Mouse (Mus musculus): ENCODE measurements around the gene Zfp217.
A peak's percentile ranks its signal among the peaks of the same experiment; 100 is the strongest.

The Zfp217 gene

DNA sequence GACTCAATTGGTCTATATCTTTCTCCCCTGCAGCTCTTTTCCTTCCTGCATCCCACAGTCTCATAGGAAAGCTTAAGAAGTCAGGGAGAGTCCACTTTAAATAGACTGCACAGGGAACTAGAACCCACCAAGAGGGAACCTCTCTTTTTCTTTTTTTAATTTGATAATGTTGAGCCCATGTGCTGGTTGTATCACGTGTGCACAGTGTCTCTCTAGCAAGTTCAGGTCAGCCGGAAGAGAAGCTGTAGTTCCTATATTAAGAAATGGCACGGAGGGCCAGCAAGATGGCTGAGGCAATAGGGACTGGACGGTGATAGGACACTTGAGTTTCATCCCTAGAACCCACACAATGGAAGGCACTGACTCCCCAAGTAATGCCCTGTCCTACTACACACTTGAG, 11.1 kb upstream of the Zfp217 start:
- DNase-seq, result no peak

DNA sequence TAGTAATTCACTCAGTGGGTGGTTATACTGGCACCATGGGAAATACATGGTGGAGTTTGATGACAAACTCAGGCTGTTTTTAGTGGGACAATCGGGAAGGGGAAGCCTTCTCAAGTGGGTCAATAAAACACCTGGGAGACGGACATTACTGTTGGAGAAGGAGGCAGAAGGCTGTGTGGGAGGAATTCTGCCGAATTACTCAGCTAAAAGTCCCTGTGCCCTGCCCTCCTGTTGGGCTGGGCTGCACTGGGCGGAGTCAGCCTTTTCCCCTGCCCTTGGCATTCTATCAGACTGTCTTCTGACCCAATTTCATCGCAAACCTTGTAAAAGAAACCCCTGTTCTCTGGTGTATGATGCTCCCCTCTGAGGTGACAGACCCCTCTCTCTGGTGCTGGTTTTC, 10.3 kb upstream of the Zfp217 start:
- no peak for DNase-seq

DNA sequence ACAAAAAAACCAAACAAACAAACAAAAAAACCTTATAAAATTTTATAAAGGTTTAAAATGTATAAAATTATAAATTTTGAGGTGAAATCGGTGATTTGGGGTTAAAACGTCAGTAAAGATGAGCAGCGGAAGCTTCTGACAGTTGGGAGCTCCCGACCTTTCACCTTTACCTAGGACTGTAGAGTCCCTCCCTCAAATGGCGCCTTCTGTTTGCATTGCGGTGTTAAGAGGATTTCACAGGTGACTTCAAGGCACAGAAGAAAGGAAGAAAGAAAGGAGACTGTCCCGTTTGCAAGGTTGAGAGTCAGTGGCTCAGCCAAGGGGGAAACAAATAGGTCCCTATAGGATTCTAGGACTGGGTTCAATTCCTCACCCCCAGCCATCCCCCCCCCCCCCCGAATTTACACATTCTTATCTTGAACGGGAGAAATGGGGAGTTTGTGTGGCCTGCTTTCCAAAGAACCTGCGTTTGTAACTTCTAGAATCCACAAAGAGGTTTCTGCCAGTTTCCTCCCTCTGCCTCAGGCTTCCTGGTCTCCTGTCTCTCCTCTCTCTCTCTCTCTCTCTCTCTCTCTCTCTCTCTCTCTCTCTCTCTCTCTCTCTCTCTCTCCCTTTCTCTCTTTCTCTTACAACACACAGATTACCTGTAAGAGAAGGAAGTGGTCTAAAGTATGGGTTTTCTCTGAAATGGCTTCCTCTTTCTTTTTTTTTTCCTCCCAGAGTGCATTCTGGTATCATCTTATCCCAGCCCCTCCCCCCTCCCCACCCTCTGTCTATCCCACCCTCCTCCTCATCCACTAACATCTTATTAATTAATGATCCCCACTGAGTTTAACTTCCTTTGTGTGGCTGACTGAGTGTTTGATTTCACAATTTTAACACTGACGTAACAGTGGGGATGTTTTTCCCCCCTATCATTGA, 9.6 kb upstream of the Zfp217 start:
- DNase-seq, result no peak

DNA sequence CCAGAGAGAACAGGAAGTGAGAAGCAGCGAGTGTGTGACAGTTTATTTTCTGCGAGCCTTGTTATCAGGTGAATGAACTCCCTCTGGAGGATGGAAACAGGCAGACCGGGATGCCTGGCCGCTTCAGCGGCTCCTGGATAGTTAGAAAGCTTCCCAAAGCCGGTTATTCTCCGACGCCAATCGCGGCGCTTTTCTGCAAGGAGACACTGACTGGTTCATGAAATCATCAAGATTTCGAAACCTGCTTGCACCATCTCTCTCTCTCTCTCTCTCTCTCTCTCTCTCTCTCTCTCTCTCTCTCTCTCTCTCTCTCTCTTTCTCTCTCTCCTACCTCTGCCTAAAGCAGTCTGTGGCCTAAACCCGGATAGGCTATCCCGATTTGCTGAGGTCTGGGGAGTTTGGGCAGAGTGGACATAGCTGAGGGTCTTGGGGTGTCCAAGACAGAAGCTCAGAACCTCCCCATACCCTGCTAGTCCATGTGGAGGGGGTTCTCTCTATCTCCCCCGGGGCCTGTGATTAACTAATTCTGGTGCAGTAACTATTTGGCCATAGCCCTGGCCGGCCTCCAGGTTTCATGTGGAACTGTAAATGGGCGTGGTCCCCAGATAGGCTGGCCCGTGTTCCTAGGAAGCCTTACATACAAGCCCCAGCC, 7.3 kb upstream of the Zfp217 start:
- no peak for DNase-seq

DNA sequence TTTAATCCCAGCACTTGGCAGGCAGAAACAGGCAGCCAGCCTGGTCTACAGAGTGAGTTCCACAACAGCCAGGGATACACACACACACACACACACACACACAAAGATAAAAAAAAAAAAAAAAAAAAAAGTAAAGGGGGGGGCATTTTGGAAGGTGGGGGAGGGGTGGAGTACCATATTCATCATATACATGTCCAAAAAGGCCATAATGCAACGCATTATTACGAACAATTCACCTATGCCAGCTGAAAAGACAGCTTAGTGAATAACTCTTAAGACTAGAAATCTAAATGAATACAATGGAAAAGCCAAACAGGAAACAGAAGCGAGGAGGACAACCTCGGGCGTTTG, 6.8 kb upstream of the Zfp217 start:
- no peak for DNase-seq

DNA sequence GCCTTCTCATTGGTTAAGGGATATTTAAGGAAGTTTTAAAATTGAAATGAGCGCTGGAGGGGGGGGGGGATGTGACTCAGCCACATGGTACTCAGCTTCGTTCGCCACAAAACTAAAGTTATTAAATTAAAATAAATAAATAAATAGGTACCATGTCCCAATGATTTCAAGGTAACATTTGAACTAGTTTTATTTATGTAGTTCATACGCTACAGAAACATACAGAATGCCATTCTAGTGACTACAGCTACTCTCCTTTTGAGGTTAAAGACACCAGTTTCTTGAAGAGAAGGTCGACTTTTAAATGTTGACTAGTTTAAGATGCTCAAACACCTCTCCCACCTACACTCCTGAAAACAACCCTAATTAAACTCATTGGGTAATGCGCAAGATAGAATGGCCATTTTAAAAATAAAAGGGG, 6.4 kb upstream of the Zfp217 start:
- DNase-seq, result no peak

DNA sequence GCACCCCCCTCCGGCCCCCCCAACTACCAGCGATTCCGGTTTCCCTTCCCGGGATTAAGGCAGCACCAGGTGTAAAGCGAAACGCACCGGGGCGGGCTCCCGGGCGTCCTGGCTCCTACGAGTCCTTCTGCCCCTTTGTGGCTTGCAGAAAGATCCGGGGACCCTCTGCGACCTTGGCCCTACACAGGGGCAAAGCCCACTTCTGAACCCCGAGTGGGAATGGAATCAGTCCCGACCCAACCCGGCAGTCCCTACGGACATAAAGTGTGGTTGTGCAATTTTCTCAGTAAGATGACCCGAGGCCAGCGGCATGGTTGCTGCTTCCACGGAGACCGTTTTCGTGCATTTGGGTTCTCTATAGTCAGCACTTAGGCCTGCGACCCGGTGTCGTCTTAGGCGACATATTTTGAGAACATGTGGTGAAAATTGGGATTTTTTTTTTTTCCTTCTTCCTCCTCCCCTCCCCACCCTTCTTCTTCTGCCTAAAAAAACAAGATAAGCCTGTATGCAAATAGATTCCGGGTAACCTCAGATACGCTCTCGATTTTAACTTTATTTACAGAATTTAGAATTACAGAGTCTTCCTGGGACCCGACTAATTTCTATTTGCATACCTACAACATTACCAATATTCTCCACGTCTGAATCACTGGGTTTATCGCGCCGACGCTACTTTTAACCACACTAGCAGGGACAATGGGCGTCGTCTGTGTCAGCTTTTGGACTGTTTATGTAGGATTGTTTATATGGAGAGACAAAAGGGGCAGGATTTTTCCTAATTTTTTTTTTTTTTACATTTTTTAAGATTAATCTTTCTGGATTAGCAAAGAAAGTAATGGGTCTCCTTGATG, 5.7 kb upstream of the Zfp217 start:
- no peak for DNase-seq

DNA sequence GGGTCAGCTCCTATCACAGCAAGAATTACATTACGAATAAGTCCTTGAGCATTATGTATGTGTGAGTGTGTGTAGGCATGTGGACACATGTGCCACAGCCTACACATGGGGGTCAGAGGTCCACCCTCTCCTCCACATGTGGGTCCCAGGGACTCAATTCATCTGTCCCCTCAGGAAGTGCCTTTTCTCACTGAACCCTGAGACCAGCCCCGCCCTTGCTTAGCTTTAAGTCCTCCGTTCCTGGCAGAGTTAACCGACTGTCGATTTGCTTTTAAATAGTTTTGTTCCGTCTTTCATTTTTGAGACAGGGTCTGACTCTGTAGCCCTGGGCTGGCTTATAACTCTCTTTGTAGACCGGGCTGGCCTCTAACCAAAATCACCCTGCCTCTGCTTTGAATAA, 5.0 kb upstream of the Zfp217 start:
- no peak for DNase-seq

DNA sequence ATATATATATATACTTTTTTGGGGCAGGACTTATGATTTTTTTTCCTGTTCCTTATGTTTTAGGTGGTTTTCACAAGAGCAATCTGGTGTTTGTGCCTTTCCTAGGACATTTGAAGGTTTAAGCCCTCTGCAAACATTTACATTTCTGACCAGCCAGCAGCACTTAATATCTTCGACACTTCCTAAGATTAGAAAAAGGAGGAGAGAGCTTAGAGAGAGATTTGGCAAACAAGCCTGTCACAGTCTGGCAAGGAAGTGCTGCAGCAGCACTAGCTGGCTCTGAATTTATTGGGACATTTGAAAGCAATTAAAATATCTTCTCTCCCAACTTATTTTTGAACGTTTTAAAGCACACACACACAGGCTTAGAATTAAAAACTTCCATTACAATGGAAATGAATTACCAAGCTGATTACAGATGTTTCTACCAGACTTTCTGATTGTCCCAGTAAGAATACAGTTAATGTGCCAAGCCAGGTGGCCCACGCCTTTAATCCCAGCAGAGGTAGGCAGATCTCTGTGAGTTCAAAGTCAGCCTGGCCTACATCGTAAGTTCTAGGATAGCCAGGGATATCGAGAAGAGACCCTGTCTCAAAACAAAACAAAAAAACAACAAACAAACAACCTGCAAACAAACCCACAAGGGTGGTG, 4.3 kb upstream of the Zfp217 start:
- no peak for DNase-seq

DNA sequence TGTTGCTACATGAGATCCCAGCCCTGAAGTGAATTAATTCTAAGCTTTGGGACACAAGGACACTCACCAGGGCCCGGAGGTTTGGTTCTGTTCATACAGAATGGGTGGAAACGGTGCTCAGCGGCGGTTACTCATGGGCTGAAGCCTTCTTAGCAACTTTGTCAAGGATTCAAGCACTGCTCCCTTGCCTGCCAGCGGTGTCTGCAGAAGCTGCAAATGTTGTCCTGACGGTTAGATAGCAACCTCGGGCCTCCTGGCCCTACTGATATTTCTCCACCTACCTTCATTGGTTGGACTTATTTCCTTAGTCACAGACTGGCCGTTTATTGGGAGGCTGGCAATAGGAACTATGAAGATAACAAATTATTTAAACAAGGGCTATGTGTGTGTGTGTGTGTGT, 3.6 kb upstream of the Zfp217 start:
- DNase-seq, result no peak

DNA sequence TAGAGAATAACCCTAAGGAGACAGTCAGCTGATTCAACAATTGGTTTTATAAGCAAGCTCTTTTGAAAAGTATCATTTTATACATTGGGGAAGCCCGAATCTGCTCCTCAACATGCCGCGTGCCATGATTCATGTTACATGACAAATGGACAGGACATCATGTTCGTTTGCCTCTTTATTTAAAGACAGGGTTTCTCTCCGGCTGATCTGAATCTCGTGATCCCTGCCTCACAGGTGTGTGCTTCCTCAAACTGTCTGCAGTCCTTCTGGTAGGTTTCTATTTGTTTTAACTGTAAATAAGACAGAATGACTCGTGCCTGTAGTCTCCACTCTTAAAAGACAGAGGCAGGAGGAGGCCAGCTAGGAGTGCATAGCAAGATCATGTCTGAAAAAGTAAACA, 925 bp upstream of the Zfp217 start:
- no peak for DNase-seq

DNA sequence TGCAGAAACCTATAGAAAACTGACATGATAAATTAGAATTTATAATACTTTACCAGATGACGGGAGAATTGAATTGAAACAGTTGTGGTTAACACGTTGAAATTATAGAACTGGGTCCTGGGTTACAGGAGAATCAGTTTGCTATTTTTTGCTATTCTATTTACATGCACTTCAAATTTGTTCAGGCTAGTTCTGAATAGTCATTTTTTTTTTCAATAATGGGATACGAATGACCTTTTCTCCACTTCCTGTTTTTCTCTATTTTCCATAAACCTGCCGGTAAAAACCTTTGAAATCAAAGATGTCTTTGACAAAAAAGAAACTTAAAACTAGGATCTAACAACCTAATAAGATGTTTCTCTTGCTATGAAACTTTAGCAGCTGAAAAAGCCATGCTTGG, 733 bp downstream of the Zfp217 start:
- DNase-seq, result no peak

DNA sequence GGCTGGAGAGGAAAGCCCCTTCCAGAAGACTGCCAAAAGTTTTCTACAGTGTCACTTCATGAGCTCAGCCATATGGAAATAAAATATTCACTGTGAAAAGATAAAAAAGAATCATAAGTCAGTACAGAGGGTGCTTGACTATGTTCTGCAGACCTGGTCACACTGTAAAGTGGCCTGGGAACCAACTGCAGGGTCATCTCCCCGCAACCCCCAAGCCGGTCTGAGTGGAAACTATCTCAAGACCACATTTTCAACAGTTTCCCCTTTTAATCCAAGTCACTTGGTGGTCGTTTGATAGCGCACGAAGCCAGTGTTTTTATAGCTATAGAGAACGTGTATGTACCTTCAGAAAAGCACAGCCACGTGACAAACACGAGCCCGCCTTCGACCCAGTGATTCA, 3.6 kb downstream of the Zfp217 start:
- DNase-seq, result no peak

DNA sequence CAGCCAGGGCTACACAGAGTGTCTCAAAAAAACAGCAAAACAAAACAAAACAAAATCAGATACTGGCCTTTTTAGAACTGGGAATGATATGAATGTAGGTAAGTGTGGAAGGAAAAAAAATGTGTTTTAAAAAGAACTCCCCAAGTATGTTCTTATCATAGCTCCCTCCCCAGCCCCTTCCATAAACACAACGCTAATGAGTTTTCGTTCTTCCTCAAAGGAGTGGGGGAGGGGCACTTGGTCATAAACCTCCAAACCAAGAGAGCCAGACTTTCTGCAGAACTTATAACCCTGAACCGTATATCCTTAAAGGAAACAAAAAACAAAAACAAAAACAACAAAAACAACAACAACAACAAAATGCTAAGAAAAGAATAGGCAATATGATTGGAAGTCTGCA, 4.0 kb downstream of the Zfp217 start:
- no peak for DNase-seq

DNA sequence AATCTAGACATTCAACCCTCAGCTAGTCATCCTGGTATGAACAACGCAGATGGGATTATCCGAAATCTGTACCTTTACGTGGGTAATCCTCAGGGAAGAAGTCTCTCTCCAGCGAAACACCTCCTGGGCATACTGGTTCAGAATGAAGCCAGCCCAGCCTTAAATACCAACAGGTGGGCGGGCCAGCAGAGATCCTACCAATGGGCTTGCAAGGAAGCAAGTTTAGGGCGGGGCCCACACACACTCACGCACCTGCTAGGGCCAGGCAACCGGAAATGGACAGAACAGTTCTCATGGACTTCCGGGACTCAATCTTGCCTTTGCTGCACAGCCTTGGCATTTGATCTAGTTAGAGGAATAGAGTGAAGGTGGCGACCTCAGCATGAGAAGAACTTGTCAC, 5.4 kb downstream of the Zfp217 start:
- no peak for DNase-seq

DNA sequence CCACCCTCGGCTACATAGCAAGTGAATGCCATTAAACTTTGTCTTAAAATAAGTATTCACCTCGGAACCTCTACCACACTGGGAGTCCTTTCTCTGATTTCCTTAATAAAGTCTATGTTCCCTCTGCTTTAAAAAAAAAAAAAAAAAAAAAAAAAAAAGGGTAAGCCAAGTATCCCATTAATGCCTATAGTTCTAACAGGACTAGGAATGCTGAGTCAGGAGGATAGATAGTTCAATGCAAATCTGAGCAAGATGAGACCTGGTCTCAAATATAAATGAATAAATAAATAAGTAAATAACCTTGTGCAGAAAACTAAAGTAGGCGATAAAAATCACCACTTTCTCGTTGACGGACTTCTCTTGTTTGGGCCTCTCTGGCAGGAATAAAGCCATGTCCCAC, 6.4 kb downstream of the Zfp217 start:
- no peak for DNase-seq

DNA sequence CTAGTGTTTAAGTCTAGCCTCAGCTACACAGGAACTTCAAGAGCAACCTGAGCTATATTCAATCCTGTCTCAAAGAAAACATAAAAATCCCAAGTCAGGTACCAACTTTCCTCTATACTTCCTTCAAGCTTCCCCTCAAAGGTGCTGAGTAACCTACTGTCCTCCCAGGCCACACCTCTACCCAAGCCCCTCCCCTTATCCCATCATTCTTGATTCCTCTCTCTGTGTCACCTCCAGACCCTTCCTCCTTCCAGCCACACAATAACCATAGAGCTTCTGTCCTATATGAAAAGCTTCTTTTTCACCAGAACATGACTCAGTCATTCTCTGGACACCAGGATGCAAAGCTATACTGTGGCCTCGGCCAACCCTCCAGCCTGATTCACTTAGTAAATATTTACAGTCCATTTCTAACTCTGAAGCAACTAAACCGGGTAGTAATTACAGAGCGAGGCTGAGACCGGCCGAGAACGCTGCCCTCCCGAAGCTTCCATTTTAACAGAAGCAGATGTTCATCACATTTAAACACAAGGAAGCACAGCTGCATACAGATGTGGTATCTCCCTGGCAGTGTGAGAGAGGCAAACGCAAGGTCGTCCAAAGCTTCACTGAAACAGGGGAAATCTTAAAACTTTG, 8.4 kb downstream of the Zfp217 start:
- DNase-seq, result no peak

DNA sequence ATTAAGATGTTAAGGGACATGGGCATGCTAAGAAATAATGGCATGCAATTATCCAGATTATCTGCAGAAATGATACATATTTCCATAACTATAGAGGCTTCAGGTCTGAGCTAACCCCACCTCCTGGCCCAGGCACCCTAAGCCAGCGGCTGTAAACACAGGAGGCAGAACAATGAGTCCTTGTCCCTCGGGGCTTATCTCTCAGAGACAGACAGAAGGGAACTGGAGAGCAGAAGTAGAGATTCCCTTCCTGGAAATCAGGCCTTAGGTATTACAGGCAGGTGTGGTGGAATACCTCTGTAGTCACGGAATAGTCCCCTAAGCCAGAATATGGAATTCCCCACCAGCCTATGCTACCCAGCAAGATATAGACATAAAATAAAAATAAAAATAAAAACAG, 11.0 kb downstream of the Zfp217 start:
- no peak for DNase-seq

DNA sequence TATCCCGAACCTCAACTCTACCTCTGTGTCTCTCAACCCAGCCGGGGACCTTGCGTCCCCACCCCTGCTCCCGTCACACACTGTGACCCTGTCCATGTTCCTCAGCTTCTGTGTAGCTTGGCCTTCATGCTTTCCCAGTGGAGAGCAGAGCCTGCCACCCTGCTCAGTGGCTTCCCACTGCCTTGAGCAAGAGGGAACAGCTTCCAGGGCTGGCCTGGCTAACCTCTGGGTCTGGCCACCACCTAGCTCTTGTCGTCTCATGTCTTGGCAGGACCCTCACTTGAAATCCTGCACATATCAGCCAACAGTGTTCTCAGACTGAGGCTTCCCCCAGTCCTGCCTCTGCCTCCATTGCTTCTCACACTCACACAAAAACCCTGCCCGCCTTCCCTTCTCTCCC, 12.1 kb downstream of the Zfp217 start:
- DNase-seq, result no peak

DNA sequence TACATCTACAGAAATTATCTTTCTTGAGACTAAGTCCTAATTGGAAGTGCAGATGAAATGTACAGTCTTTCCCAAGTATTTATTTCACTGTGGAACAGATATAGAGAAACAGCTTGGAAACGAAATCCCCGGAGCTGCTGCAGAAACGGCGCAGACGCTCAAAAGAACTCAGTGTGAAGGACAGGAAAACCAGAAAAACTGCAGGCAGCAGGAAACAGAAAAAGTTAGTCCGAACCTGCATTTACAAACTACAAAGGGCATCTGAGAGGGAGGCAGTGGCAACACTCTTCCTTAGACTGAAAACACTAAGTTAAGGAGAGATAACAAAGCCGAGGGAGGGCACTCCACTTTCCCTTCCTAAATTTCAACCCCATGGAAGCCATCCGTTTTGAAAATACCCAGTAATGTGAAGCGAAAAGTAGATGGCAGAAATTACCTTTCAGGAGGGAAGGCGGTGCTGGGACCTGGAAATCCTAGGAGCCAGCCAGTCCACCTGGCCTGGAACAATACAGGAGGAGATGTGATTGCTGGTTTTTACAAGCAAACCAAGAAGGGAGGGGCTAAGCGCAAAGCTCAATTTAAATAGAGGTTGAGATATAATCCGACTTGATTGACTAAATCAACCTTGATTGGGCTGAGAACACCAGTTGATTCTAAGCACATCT, 13.7 kb downstream of the Zfp217 start:
- no peak for DNase-seq

DNA sequence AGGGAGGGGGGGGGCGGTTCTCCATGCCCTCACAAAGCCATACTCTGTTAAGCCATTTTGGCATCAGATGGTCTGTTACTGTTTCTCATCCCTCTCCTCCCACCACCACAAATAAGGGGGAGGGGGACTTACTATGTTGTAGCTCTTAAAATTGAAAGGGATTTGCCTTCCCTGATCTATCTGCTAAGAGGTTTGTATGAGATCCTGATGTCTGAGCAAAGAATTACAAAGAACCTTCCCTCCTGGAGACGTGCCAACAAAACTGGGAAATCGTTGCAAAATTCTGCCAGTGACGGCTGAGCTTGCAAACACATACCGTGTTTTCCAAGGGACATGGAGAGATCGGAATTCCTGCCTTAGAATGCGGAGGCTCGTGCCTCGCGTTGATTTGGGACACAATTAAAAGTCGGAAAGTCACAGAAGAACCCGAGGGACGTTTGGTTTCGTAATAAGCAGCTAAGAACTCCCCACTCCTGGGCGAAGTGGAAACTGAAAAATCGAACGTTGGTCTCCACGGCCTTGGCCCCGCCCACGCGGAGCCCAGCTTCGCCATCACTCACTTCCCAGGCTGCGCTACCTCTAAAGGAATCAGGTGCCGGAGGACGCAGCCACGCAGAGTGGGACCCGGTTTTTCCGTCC, 14.7 kb downstream of the Zfp217 start:
- peak; percentile 10 for DNase-seq

DNA sequence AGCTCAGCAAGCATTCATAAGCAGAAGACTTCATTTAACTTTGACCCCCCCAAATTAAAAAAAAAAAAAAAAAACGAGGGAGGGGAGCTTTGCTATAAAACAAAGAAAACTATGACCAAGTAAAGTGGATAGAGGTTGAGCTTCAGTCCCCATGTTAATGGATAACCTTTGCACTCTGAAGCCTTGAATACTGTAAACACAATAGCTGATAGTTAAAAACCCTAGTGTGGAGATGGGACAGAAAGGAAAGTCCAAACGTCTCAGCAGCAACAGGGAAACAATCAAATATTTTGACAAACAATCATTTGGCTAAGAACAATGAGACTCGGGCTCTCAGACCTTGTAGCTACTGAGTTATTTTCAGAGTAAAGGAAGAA, 15.2 kb downstream of the Zfp217 start:
- no peak for DNase-seq

Data from cerebellum, adult 9-10 months (tissue).